Mouse (Mus musculus) liver, embryonic 12.5 days (tissue): Measurements from ENCODE around the gene Tspan5. TPM values are rescaled to one million over a fixed set of nuclear protein-coding genes. Genes with fewer than 3 reads are reported as not detected.
A peak's percentile ranks its signal among the peaks of the same experiment; 100 is the strongest.

Source experiments
- ATAC-seq: fragments of 200-750 bp; cut with Nextera tagmentation; 2 replicates; pipeline ENCODE4 v1.8.0; 2017; ENCODE audit warnings: moderate number of reproducible peaks, mild to moderate bottlenecking, moderate library complexity
- H3K27ac ChIP-seq: fragments of 300-500 bp; sonication (generic); 2 replicates; pipeline ENCODE4 v1.5.1; 2016; ENCODE audit warnings: mild to moderate bottlenecking
- H3K27me3 ChIP-seq: fragments of 300-500 bp; sonication (generic); replicated peaks from 2 replicates; pipeline ENCODE4 v1.6.1; 2016; ENCODE audit warnings: mild to moderate bottlenecking, moderate library complexity
- H3K36me3 ChIP-seq: fragments of 300-500 bp; sonication (generic); 2 replicates; pipeline ENCODE4 v1.6.1; 2016; ENCODE audit warnings: mild to moderate bottlenecking, moderate library complexity
- H3K4me1 ChIP-seq: fragments of 300-500 bp; sonication (generic); 2 replicates; pipeline ENCODE4 v1.6.1; 2016
- H3K4me2 ChIP-seq: fragments of 300-500 bp; sonication (generic); 2 replicates; pipeline ENCODE4 v1.6.1; 2016; ENCODE audit warnings: mild to moderate bottlenecking, moderate library complexity
- H3K4me3 ChIP-seq: fragments of 300-500 bp; sonication (generic); 2 replicates; pipeline ENCODE4 v1.5.1; 2016; ENCODE audit warnings: mild to moderate bottlenecking, moderate library complexity
- H3K9ac ChIP-seq: fragments of 300-500 bp; sonication (generic); 2 replicates; pipeline ENCODE4 v1.6.1; 2016; ENCODE audit warnings: mild to moderate bottlenecking, moderate library complexity
- H3K9me3 ChIP-seq: fragments of 300-500 bp; sonication (generic); replicated peaks from 2 replicates; pipeline ENCODE4 v1.6.1; 2016; ENCODE audit warnings: mild to moderate bottlenecking, moderate library complexity
- WGBS: fragments of 180-500 bp; shearing (Covaris S2); methylation state at CpG from one replicate; pipeline ENCODE4 v1.1.7; 2016; ENCODE audit not compliant: insufficient replicate concordance; 5-methylcytosine and 5-hydroxymethylcytosine counted together
- polyA plus RNA-seq: library from polyadenylated mRNA; unstranded; fragments of >200 nt; fragmentation: Nextera tagmentation; extraction: Ambion mirVana; gene quantifications from 2 replicates; pipeline ENCODE4 v1.2.1, GENCODE M21; 2016

Tspan5 gene
- polyA plus RNA-seq, 1 experiment from 2014 or later: 7.1 TPM

DNA sequence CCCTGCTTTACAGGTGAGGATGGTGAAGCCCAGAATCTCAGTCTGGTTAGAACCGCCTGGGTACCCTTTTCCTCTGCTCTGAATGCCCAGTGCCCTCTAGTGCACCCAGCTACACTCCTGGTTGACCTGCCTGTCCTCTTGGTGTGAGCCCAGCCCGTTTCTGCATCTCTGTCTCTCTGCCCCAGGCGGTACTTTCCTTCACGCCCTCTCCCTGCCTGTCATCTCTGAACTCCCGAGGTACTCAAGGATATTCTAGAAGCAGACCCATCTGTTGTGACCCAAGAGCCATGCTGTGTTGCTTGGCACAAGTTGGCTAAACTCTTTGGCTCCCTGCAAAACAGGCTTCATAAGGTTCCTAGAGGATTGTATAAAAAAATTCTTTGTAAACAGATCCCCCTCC, 78.3 kb downstream of the Tspan5 start:
- no peak for ATAC-seq
- H3K9me3 ChIP-seq: no peaks in the 10 kb centered on the region
- no peak overlapping the region for H3K9ac ChIP-seq
- H3K4me1 ChIP-seq: no peaks in the 10 kb centered on the region
- no peak overlapping the region for H3K4me3 ChIP-seq
- no peaks in the 10 kb centered on the region for H3K36me3 ChIP-seq
- H3K27ac ChIP-seq: no peak overlapping the region
- no peaks in the 10 kb centered on the region for H3K27me3 ChIP-seq
- WGBS: 73% methylated on average over 5 of the region's 5 CpGs
- H3K4me2 ChIP-seq: no peak overlapping the region

DNA sequence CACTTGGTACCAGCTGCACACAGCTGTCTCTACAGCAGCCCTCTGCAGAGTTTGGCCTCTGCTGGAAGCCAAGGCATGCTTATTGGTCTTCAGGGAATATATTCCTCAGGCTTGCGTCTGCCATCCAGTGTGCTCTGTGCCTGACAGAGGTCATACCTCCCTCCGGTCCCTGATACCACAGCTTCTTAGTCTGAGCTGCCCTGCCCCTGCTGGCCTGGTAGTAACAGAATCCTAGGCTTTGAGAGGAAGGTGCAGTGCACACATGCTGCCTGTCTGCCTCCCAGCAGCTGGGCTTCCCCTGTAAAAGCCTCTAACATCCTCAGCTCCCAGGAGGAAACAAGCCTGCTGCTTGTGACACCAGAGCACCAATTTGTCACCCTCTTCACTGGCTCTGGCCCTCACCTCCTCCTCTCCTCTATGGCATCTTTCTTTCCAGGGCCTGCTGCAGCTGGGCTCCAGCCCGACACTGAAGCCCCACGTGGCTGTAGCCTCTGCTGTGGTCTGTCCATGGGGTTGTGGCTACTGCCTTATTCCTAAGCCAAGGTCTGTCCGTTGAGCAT, 80.0 kb downstream of the Tspan5 start:
- 63% methylated on average over 5 of the region's 5 CpGs for WGBS
- Histone ChIP-seq H3K4me1 (no peaks in the 10 kb centered on the region), H3K36me3 (no peaks in the 10 kb centered on the region), H3K9me3 (no peaks in the 10 kb centered on the region), H3K9ac (no peak overlapping the region), H3K4me3 (no peak overlapping the region), H3K27ac (no peak overlapping the region), H3K4me2 (no peak overlapping the region), H3K27me3 (no peaks in the 10 kb centered on the region)
- no peak for ATAC-seq

DNA sequence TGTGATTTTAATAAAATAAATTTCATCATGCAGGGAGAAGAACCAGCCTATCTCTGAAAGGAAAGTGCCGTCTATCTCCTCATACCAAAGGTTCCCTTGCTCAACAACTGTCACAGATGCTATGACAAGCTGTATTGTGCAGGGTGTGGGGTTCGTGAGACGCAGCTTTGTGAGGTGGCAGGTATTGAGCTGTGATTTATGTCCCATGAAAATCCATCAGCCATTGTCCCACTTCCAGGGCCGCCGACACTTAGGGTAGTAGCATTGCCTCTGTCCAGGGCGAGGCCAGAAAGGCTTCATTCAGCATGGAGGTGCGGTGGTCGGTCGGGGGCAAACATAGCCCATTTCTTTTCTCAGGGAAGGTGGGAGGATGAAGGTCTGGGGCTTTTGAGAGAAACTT, 81.9 kb downstream of the Tspan5 start:
- 75% methylated on average over 9 of the region's 9 CpGs for WGBS
- no peak overlapping the region for H3K4me3 ChIP-seq
- no peaks in the 10 kb centered on the region for H3K27me3 ChIP-seq
- no peaks in the 10 kb centered on the region for H3K36me3 ChIP-seq
- no peaks in the 10 kb centered on the region for H3K4me1 ChIP-seq
- no peak overlapping the region for H3K9ac ChIP-seq
- H3K27ac ChIP-seq: no peak overlapping the region
- no peak overlapping the region for H3K4me2 ChIP-seq
- ATAC-seq: no peak
- no peaks in the 10 kb centered on the region for H3K9me3 ChIP-seq

DNA sequence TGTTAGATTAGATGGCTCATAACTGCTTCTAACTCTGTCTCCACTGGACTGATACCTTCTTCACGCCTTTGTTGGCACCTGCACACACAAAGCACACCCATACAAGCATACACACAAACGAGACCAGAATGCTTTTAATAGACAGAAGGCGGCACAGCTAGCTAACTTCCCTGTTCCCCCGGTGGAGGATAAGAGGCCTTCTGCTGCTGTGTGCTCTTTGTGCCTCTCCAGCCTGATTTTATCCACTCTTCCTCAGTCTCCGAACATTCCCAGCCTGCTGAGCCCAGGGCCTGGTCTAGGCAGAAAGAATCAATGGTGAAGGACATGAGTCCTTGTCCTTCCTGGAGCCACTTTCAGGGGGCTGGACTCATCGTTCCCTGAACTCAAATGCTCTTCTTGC, 83.3 kb downstream of the Tspan5 start:
- no peak for ATAC-seq
- Histone ChIP-seq H3K9me3 (no peaks in the 10 kb centered on the region), H3K4me1 (no peaks in the 10 kb centered on the region), H3K27me3 (no peaks in the 10 kb centered on the region), H3K9ac (no peak overlapping the region), H3K27ac (no peak overlapping the region), H3K4me2 (no peak overlapping the region), H3K36me3 (no peaks in the 10 kb centered on the region), H3K4me3 (no peak overlapping the region)
- 61% methylated on average over 6 of the region's 6 CpGs for WGBS

DNA sequence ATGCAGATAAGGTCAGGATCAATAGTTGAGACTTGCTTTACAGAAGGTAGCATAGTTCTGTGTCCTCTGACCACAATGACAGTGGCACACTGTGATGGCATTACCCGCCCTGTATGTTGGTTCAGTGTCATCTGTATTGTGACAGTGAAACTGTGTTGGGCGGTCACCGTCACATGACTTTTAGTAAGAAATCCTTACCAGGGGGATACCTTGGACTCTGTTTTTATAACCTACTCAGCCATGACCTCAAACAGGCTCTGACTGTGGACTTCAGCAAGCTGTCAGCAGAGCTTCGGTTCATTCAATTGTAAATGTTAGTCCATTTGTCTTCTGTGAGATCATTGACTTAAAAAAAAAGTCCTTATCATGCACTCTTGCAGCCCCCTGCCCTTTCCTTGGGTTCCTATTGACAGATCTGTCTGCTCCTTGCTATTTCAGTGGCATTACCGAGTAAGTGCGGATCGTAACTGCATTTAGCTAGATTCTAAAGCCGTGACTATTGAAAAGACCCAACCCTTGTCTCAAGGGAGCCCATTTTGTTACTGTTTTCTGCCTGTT, 84.3 kb downstream of the Tspan5 start:
- peak; percentile 35; the same call in 1 of the 2 replicates for ATAC-seq

DNA sequence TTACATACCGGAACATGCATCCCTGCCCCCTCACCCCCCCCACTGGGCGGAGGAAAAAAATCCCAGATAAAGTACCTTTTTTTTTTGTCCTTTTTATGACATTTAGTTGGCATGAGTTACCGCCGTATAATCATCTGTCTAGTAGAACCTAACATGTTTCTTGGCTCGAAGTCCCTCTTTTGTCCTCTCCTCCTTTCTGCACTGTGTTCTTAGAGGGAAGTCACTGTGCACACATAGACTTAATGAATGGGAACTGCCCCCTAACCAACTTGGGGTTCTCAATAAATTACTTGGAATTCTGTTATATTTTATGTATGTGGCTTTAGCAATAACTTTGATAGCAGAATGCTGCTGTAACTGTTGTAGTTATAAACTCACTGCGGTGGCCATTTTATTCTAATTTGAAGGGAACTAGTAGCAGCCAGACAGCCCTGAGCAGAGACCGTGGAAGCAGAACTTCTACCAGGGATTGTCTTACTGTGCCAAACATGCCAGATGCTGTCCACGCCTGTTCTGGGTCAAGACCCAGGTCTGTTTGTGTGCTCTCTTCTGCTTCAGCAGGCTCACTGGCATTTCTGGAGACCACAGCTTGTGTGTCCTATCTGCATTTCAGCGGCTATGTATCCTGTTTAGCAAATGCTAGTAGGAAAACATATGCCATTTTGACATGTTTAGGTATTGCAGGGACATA, 91.0 kb downstream of the Tspan5 start:
- Histone ChIP-seq H3K27me3 (no peaks in the 10 kb centered on the region), H3K9ac (no peak overlapping the region), H3K4me3 (no peak overlapping the region), H3K4me1 (no peaks in the 10 kb centered on the region), H3K4me2 (no peak overlapping the region), H3K9me3 (no peaks in the 10 kb centered on the region), H3K36me3 (no peaks in the 10 kb centered on the region), H3K27ac (no peak overlapping the region)
- WGBS: 81% methylated on average over 9 of the region's 9 CpGs
- no peak for ATAC-seq

More for the DNA sequence above, 84.3 kb downstream of the Tspan5 start:
- no peak overlapping the region for H3K4me3 ChIP-seq
- no peaks in the 10 kb centered on the region for H3K4me1 ChIP-seq
- H3K27ac ChIP-seq: no peak overlapping the region
- H3K9me3 ChIP-seq: no peaks in the 10 kb centered on the region
- H3K27me3 ChIP-seq: no peaks in the 10 kb centered on the region
- H3K4me2 ChIP-seq: no peak overlapping the region
- no peak overlapping the region for H3K9ac ChIP-seq
- WGBS: 76% methylated on average over 8 of the region's 8 CpGs
- H3K36me3 ChIP-seq: no peaks in the 10 kb centered on the region

DNA sequence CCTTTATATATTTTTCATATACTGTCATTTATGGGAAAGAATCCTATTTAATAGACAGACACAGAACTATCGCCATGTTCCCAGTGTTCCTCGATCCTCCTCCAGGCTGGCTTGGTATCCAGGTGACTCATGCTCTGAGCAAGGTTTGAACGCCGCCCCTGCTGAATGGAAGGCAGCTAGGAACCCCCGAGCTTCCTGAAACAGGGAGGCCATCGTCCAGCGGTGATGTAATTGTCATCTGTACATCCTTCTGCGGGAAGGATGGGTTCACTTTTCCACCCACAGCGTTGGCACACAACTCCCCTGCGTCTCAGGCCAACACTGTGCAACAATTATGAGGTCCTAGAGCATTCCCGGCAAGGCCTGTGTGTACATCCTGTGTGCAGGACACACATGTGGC, 92.2 kb downstream of the Tspan5 start:
- no peaks in the 10 kb centered on the region for H3K36me3 ChIP-seq
- no peak overlapping the region for H3K27ac ChIP-seq
- WGBS: 71% methylated on average over 11 of the region's 11 CpGs
- no peak overlapping the region for H3K4me3 ChIP-seq
- H3K9me3 ChIP-seq: no peaks in the 10 kb centered on the region
- no peak for ATAC-seq
- H3K4me2 ChIP-seq: no peak overlapping the region
- H3K4me1 ChIP-seq: no peaks in the 10 kb centered on the region
- no peak overlapping the region for H3K9ac ChIP-seq
- no peaks in the 10 kb centered on the region for H3K27me3 ChIP-seq

DNA sequence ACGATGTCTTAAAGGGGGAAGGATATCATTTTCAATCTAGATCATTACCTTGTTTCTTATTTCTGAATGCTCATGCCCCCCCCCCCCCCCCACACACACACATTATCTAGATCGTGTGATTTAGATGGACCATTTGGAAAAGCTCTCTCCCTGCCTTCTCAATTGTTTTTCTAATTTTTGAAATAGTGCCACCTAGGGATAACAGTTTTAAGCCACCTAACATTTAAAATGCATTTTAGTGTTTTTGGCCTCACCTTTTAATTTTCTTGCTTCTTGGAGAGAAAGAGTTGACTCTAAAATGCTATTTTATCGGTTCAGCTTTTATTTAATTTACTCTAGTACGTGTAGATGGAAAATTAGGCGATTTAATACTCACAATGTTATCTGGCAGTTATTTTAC, 94.9 kb downstream of the Tspan5 start:
- Histone ChIP-seq H3K27me3 (no peaks in the 10 kb centered on the region), H3K4me1 (no peaks in the 10 kb centered on the region), H3K9me3 (no peaks in the 10 kb centered on the region), H3K27ac (no peak overlapping the region), H3K36me3 (no peaks in the 10 kb centered on the region), H3K9ac (no peak overlapping the region), H3K4me3 (no peak overlapping the region), H3K4me2 (no peak overlapping the region)
- ATAC-seq: no peak
- 72% methylated on average over 5 of the region's 5 CpGs for WGBS

DNA sequence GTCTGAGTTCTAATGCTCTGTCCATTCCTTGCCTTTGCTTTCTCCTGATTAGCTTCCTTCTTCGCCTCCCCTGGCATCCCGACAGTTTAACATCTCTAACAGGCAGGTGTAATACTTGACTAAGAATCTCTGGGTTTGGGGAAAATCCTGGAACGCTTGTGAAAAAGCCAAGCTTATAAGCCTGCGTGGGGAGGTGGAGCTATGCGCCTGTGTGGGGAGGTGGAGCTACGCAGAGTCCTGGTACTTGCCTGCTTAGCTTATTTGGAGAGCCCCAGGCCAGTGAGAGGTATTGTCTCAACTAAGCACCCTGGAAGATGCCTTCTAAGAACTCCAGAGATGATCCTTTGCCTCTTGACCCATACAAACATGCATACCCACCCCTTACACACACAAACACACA, 95.7 kb downstream of the Tspan5 start:
- Histone ChIP-seq H3K9me3 (no peaks in the 10 kb centered on the region), H3K4me3 (no peak overlapping the region), H3K9ac (no peak overlapping the region), H3K4me1 (no peaks in the 10 kb centered on the region), H3K36me3 (no peaks in the 10 kb centered on the region), H3K27me3 (no peaks in the 10 kb centered on the region), H3K4me2 (no peak overlapping the region), H3K27ac (no peak overlapping the region)
- WGBS: 81% methylated on average over 6 of the region's 6 CpGs
- no peak for ATAC-seq

DNA sequence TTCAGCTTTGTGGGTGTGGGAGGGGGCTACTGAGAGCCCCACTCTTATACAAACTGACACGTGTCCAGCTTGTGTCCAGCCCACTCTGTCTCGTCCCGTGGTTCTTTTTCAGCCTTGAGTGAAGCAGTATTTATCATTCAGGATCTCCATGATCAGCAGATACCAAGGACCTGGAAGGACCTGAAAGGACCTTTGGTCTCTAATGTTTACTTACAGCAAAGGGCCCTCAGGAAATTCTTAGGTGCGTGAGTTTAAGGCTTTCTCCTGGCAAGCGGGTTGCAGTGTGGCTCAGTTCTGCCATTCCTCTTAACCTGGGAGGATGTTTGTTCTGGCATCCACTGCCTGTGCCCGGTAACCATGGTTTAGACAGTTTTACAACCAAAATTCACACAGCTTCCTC, 97.7 kb downstream of the Tspan5 start:
- H3K9me3 ChIP-seq: no peaks in the 10 kb centered on the region
- H3K9ac ChIP-seq: no peak overlapping the region
- no peaks in the 10 kb centered on the region for H3K36me3 ChIP-seq
- WGBS: 65% methylated on average over 6 of the region's 6 CpGs
- no peaks in the 10 kb centered on the region for H3K27me3 ChIP-seq
- no peak overlapping the region for H3K27ac ChIP-seq
- no peak for ATAC-seq
- no peak overlapping the region for H3K4me2 ChIP-seq
- no peaks in the 10 kb centered on the region for H3K4me1 ChIP-seq
- H3K4me3 ChIP-seq: no peak overlapping the region

DNA sequence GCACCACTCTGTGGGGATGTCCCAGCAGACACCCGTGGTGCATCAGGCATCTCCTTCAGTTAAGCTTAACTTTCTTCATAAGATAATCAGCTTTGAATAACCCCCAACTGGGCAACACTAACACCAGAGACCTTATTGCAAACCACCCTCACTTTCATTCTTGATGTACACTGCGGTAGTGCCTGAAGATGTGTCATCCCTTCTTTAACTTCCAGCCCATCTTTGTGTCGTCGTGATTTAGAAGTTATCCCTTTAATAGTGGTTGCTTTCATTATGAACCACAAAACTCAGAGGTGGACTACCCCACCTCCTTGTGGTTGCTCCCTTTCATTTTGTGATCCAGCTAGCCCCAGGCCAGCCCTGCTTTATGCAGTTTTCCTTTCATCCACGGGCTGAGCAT, 99.3 kb downstream of the Tspan5 start:
- Histone ChIP-seq H3K9me3 (no peaks in the 10 kb centered on the region), H3K9ac (no peak overlapping the region), H3K4me2 (no peak overlapping the region), H3K4me3 (no peak overlapping the region), H3K36me3 (no peaks in the 10 kb centered on the region), H3K27me3 (no peaks in the 10 kb centered on the region), H3K27ac (no peak overlapping the region), H3K4me1 (no peaks in the 10 kb centered on the region)
- WGBS: 71% methylated on average over 5 of the region's 5 CpGs
- ATAC-seq: no peak

DNA sequence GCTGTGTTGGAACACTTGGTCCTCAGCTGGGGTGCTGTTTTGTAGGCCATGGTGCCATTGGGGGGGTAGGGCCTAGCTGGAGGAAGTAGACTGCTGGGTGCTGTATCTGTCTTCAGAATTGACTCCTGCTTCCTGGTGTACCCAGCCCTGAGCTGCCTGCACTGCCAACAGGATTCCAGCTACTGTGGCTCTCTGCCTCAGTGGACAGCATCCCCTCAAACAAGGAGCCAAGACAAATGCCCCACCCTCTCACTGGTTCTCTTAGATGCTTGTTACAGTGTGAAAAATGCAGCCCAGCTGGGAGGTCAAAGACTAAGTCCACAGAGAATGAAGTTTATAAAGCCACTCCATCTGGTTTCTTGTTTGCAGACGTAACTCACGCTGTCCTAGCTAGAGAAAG, 101.2 kb downstream of the Tspan5 start:
- Histone ChIP-seq H3K27ac (no peak overlapping the region), H3K4me1 (no peaks in the 10 kb centered on the region), H3K9ac (no peak overlapping the region), H3K36me3 (no peaks in the 10 kb centered on the region), H3K4me3 (no peak overlapping the region), H3K4me2 (no peak overlapping the region), H3K9me3 (no peaks in the 10 kb centered on the region), H3K27me3 (no peaks in the 10 kb centered on the region)
- WGBS: 79% methylated on average over 2 of the region's 2 CpGs
- no peak for ATAC-seq

DNA sequence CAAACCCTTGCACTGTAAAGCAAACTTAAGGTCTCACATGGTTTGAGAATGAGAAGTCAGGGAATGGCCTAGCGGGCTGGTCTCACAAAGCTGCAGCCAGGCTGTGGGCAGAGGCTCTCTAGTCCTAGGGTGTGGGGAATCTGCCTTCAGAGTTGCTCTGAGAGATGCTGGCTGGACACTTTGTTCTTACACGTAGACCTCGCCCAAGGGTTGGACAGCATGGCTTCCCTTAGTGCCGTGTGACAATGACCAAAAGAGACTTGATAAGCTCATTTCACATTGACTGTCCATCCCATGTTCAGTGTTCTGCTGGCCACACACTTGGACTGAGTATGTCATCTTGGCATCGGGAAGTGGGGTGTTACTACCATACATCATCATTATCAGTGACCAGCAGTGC, 101.6 kb downstream of the Tspan5 start:
- 76% methylated on average over 5 of the region's 5 CpGs for WGBS
- no peaks in the 10 kb centered on the region for H3K27me3 ChIP-seq
- no peaks in the 10 kb centered on the region for H3K4me1 ChIP-seq
- no peak for ATAC-seq
- H3K4me3 ChIP-seq: no peak overlapping the region
- no peaks in the 10 kb centered on the region for H3K36me3 ChIP-seq
- H3K9ac ChIP-seq: no peak overlapping the region
- H3K27ac ChIP-seq: no peak overlapping the region
- no peaks in the 10 kb centered on the region for H3K9me3 ChIP-seq
- H3K4me2 ChIP-seq: no peak overlapping the region
